Mouse (Mus musculus) embryonic stem cell, embryonic (primary cell): ENCODE data around the gene Otof.

Experiments used
- CTCF ChIA-PET, 4 experiments: fragments of 300-600 bp in 2 of 4; fragments of 350-600 bp in 2 of 4; sonication (Branson Sonifier 250); formaldehyde crosslinking; loops; one replicate each; lab custom pipeline; 2022; ENCODE audit warnings: inconsistent platforms in 2 of 4; lab: Charles Lee
- POLR2A ChIA-PET, 4 experiments: fragments of 300-600 bp in 2 of 4; fragments of 350-600 bp in 2 of 4; sonication (Branson Sonifier 250); formaldehyde crosslinking; loops; one replicate each; lab custom pipeline; 2022; ENCODE audit warnings: antibody characterized with exemption in 4 of 4, inconsistent platforms in 1 of 4; lab: Charles Lee

Gene Otof

DNA sequence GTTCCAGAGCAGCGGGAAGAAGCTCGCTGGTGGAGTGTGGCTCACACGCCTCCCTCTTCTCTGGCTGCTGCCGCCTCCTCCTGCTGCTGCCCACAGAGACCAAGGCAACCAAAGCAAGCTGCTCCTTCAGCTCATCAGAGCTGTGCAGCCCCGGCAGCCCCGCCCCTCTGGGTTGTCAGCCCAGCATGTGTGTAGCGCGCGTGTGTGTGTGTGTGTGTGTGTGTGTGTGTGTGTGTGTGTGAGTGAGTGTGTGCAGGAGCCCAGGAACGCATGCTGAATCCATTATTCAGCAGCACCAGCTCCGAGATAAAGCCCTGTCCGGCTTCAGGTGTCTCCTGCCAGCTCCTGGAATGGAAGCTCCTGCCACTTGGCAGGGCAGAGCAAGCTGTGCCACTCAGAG is at the start of gene Otof:
TSS of gene Otof (minus strand) at position 112 of the 400 bp plus-strand sequence.
- ChIA-PET POLR2A (interaction anchor here in 2 of 4 experiments (0.6 to 1.0 kb wide), 2 partner anchors 20 to 21 kb away, joined by 3 read pairs; no protein-coding TSS in a partner anchor), CTCF (interaction anchor here (0.6 to 2.2 kb wide), 8 partner anchors 12 to 175 kb away, joined by 3 to 7 read pairs (median 3); no protein-coding TSS in a partner anchor)

DNA sequence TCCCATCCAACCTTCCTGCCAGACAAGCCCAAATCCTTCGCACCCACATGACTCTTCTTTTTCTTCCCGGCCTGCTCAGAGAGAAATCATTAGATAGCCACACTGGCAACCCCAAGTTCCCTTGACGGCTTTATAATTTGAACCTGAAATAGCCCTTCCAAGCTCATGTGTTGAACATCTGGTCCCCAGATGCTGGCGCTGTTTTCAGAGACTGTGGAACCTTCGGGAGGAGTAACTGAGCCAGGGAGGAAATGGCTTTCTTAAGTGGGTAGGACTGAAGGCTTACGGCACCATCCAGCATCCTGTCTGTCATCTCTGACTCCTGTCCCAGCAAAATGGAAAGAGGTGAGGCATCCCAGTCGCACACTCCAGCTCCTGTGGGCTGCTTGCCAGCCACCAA is 35.6 kb upstream of the Otof start:
- POLR2A ChIA-PET = interaction anchor here in 1 of 4 experiments (0.7 to 1.1 kb wide), 2 partner anchors 128 to 314 kb away, joined by 3 read pairs; no protein-coding TSS in a partner anchor
- CTCF ChIA-PET = no interaction called here

DNA sequence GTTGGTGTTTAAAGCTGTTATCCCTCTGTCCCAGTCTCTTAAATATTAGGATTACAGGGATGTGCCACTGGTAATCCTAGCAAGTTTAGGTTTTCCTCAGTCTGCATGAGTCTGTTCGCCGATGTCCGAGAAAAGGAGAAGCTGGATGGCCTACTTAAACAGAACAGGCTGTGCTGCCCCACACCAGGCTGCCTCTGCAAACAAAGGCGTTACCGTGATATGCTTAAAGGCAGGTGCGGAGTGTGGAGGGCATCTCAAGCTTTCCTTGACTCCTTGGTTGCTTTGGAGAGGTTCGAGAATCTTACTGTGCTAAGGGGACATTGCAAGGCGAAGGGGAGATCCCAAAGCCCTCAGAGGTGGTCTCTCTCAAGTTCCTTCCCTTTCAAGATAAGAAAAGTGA is 35.1 kb upstream of the Otof start:
- ChIA-PET POLR2A (interaction anchor here in 1 of 4 experiments (0.7 to 1.0 kb wide), 2 partner anchors 116 to 128 kb away, joined by 3 read pairs; no protein-coding TSS in a partner anchor), CTCF (no interaction called here)

DNA sequence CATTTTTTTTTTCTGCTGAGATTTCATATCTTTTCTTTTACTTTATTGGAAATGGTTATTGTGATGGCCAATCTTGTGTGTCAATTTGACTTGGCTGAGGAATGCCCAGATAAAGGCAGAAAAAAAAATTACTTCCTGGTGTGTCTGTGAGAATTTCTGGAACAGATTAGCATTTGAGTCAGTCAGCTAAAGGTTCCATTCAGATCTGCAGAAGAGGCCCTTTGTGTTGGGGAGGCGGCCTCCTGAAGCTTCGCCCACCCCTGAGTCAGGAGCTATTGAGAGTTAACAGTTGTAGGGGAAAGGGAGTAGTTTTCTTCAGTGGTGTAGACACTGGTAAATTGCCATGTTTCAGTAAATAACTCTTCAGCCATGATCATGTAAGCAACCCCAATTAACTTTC is 33.6 kb upstream of the Otof start:
- CTCF ChIA-PET = interaction anchor here (0.5 to 1.4 kb wide), 7 partner anchors 10 to 449 kb away, joined by 3 to 14 read pairs (median 3); no protein-coding TSS in a partner anchor
- POLR2A ChIA-PET = interaction anchor here (0.7 to 1.7 kb wide), 11 partner anchors 10 to 420 kb away, joined by 3 to 8 read pairs (median 3); partner anchors contain the start of gene Slc35f6 (in 1 of the 4)

DNA sequence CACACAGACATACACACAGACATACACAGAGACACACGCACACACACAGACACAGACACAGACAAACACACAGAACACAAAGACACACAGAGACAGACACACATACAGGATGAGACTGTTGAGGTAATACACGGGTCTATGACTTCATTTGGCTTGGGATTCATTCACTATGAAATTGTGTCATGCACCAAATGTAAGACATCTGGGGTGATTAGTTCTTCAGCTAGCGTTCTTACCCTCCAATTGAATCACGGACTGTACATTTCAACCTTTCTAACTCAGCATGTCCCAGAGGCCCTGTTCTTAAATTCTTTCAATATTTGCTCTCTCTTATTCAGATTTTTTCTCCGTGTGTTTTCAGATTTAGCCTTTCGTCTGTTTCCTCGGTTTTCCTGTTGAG is 32.9 kb upstream of the Otof start:
- ChIA-PET CTCF (no interaction called here), POLR2A (interaction anchor here in 3 of 4 experiments (0.8 to 1.7 kb wide), 5 partner anchors 9 to 229 kb away, joined by 3 to 8 read pairs (median 3); no protein-coding TSS in a partner anchor)

DNA sequence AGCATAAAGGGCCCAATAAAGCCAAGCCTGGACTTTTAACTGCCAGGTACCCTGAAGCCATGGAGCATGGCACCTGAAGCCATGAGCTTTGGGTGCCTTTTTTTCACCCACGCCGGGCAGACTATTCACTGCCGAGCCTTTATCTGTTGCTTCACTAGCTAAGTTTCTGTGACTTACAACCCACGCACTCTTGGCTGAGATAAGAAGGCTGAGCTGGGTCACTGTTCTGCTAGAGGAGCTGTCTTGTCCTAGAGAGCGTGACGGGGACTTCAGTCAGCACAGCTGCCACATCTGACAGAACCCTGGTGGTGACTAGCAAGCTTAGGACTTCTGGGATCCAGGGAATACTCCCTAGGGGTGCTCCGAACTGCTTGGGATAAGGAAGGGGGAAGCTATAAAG is 32.0 kb upstream of the Otof start:
- CTCF ChIA-PET = interaction anchor here in 1 of 4 experiments (1.2 to 1.3 kb wide), 2 partner anchors 17 to 143 kb away, joined by 3 to 5 read pairs; no protein-coding TSS in a partner anchor
- POLR2A ChIA-PET = interaction anchor here in 1 of 4 experiments (0.7 kb wide), 1 partner anchor 1560 kb away, joined by 3 read pairs; no protein-coding TSS in a partner anchor

DNA sequence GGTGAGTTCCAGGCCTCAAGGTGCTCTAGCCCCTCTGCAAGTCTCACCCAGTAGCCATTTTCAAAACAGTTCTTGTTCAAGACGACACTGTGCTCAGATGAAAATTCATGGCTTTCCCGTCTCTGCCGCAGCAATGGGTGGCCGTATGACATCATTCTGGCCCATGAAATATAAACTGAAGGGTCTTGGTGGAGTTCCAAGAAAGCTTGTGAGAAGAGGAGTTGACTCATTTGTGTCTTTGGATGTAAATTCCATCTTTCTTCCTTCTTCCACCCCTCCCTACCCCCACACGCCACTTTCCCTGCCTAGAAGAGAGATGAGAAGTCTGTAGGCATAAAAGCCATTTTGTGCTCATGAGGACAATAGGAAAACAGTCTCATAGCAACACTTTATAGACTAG is 29.1 kb upstream of the Otof start:
- ChIA-PET POLR2A (no interaction called here), CTCF (interaction anchor here in 1 of 4 experiments (0.7 kb wide), 1 partner anchor 14 kb away, joined by 3 read pairs; no protein-coding TSS in a partner anchor)

DNA sequence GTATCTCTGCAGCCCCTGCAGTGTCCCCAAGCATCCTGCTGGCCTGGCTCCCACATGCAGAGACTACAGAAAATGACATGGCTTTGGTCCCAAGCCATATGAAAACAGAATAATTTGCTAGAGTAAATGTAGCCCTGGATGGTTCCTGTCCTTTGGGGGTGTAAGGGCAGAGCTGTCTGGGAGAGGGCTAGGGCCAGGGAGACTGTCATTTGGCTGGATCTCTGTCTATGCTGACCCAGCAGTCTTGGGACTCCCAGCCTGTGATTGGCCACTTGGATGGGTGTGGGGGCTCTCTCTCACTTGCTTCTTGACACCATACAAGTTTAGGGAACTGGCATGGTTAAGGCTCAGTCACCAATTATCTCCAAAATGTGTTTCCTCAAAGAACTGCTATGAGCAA is 28.5 kb upstream of the Otof start:
- ChIA-PET POLR2A (no interaction called here), CTCF (interaction anchor here in 1 of 4 experiments (0.5 kb wide), 1 partner anchor 196 kb away, joined by 3 read pairs; no protein-coding TSS in a partner anchor)

DNA sequence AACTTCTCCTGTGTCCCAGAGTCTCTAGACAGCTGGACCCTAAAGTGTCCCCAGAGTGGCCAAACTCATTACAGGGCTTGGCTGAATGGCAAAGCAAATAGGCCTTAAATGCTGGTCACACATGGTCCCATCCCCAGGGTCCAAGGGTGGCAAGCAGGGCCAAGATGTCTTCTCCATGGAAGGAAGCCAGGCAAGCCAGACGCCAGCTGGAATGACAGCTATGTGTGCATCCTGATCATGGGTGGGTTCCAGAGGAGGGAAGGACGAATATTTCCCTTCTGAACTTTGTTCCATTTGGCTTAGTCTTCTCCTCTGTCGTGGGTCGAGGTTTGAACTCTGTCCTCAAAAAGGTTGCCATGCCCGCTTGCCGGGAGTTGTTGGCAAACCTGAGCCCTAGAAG is 23.4 kb upstream of the Otof start:
- POLR2A ChIA-PET = interaction anchor here in 1 of 4 experiments (0.6 to 1.1 kb wide), 2 partner anchors 10 to 138 kb away, joined by 3 read pairs; no protein-coding TSS in a partner anchor
- CTCF ChIA-PET = interaction anchor here in 2 of 4 experiments (0.5 to 1.3 kb wide), 2 partner anchors 10 to 11 kb away, joined by 3 read pairs; no protein-coding TSS in a partner anchor

DNA sequence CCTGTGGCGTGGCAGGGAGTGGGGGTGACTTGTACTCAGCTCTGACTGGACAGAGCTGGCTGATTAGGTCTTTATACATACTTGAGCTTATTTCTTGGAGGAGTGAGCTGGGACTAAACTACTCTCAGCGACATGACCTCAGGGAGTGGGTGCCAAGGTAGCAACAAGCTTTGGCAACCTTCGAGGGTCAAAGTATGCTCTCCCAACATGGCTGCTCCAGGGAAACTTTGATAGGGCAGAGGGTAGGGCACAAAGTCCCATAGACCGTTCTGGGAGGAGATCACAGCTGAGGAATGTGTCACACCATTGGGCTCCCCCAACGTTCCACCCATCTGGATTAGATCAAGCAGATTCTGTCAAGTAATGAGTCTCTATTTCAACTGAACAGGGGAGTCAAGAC is 22.9 kb upstream of the Otof start:
- CTCF ChIA-PET = interaction anchor here in 1 of 4 experiments (1.3 kb wide), 1 partner anchor 11 kb away, joined by 3 read pairs; no protein-coding TSS in a partner anchor
- POLR2A ChIA-PET = no interaction called here

DNA sequence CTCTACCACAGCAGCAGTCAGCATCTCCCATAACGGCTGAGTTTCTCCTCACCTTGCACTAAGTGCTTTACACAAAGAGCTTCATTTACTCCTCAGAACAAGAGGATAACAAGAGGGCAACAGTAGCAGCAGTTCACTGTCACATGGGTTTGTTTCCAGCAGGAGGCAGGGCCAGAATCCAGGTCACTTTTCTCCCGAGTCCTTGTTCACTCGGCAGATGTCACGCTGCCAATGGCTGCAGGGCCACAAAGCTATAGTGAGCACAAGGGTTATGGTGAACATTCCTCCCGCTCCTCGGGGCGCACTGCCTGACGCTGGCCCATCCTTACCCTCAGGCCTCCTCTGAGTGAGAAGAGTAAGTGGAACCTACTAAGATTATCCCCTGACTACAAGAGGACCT is 21.8 kb upstream of the Otof start:
- ChIA-PET CTCF (interaction anchor here in 3 of 4 experiments (0.6 to 1.4 kb wide), 3 partner anchors 92 to 269 kb away, joined by 3 to 6 read pairs (median 6); no protein-coding TSS in a partner anchor), POLR2A (interaction anchor here in 2 of 4 experiments (1.0 to 1.4 kb wide), 2 partner anchors 12 kb away, joined by 4 to 8 read pairs; no protein-coding TSS in a partner anchor)

DNA sequence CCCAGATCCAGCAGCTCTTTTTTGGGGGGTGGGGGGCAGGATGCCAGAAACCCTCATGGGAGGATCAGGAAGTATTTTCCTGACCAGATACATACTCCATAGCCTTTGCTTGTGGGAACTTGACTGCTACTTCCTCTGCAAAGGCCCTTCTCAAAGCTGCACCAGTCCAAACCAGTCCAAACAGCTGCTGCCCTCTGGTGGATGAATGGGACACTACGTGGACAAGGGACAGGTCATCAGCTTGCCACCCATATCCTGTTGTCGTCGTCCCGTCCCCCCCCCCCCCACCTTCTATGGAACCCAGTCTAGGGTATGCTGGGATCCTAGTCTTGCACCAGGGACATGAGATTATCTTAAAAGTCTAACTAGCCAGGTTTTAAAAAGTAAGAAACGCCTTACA is 20.6 kb upstream of the Otof start:
- CTCF ChIA-PET = interaction anchor here (0.5 to 1.5 kb wide), 48 partner anchors 9 to 1906 kb away, joined by 3 to 13 read pairs (median 4); partner anchors contain the start of genes 1700001C02Rik (in 1 of the 4) and Otof (in 1 of the 4)
- POLR2A ChIA-PET = interaction anchor here (0.6 to 1.4 kb wide), 9 partner anchors 11 to 1431 kb away, joined by 3 to 8 read pairs (median 4); partner anchors contain the start of gene Otof (in 2 of the 4)

DNA sequence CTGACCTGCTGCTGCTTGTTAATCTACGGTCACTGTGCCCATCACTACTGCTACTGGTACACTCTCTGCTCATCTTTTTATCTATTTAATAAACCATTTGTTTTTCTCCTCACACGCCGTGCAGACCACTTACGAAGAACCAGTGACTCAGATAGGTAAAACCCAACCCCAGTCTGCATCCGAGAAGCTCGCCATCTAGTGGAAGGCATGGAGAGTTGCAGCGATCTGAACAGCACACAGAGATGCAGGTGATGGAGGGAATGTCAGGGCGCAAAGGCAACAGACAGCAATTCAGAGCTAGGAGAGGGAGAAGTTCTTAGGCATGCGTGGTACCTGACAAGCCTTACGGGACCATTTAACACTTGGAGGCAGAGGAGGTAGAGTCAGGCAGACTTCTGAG is 14.8 kb upstream of the Otof start:
- POLR2A ChIA-PET = interaction anchor here in 2 of 4 experiments (1.0 to 1.4 kb wide), 4 partner anchors 9 to 34 kb away, joined by 3 to 4 read pairs (median 3); no protein-coding TSS in a partner anchor

DNA sequence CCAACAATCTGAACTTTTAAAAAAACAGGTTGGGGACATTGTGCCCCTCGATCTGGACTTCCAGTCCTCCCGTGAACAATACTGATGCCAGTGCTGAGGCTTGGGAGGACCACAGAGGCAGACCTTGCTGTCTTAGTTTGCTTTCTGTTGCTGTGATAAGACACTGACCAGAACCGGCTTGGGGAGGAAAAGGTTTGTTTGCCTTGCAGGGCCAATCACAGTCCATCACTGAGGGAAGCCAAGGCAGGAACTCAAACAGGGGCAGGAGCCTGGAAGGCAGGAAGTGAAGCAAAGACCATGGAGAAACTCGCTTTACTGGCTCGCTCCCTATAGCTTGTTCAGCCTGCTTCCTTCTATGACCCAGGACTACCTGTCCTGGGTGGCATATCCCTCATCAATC is 10.4 kb upstream of the Otof start:
- POLR2A ChIA-PET = interaction anchor here in 2 of 4 experiments (1.1 to 1.5 kb wide), 2 partner anchors 11 to 14 kb away, joined by 4 read pairs; no protein-coding TSS in a partner anchor
- CTCF ChIA-PET = interaction anchor here in 1 of 4 experiments (1.6 kb wide), 1 partner anchor 10 kb away, joined by 3 read pairs; no protein-coding TSS in a partner anchor

More for the DNA sequence above, 14.8 kb upstream of the Otof start:
- CTCF ChIA-PET = interaction anchor here (0.6 to 3.3 kb wide), 36 partner anchors 9 to 993 kb away, joined by 3 to 19 read pairs (median 4); partner anchors contain the start of genes Otof (in 3 of the 4), 1700001C02Rik (in 1 of the 4), Cenpa (in 1 of the 4) and Drc1 (in 1 of the 4)

DNA sequence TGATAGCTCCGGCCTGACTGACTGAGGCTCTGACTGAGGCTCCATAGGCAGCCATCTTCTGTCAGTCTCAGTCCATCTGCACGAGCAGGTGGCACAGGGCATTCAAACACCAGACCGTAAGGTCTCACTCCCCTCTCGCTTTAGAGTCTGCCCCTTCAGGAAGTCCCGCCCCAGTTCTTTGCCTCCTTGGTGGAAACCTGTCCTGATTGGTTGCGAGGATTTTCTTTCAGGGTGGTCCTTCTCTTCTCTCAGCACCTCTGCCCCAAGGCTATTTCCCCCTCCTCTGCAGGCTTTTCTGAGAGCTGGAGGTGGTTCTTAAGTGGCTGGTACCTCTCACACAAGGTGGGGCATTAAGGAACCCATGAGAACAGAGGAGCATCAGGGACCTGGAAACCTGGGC is 8.7 kb upstream of the Otof start:
- CTCF ChIA-PET = interaction anchor here in 3 of 4 experiments (0.8 to 1.5 kb wide), 3 partner anchors 12 to 216 kb away, joined by 3 to 4 read pairs (median 3); no protein-coding TSS in a partner anchor
- POLR2A ChIA-PET = interaction anchor here in 2 of 4 experiments (1.2 to 1.8 kb wide), 4 partner anchors 11 to 188 kb away, joined by 4 to 5 read pairs (median 4); no protein-coding TSS in a partner anchor

DNA sequence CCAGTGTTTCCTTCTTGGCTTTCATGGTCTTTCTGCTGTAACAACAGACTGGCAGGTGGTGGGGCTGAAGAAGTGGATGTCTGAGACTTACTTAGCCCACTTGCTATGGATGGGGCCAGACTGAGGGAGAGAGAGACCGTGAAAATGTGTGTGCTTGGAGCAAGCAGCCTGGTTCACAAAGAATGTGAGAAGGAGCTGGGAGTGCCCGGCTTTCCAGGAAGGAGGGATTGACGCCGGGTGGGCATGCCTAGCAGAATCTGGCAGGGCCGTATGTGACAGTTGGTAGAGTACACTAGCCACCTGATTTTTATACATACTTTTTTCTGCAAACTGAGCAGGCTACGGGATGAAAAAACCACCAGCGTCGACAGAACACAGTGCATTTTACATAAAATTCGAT is 4.6 kb upstream of the Otof start:
- POLR2A ChIA-PET = interaction anchor here in 3 of 4 experiments (0.6 to 1.5 kb wide), 4 partner anchors 10 to 477 kb away, joined by 3 to 5 read pairs (median 4); no protein-coding TSS in a partner anchor
- CTCF ChIA-PET = interaction anchor here in 3 of 4 experiments (0.6 to 2.2 kb wide), 5 partner anchors 10 to 824 kb away, joined by 3 to 7 read pairs (median 4); no protein-coding TSS in a partner anchor

DNA sequence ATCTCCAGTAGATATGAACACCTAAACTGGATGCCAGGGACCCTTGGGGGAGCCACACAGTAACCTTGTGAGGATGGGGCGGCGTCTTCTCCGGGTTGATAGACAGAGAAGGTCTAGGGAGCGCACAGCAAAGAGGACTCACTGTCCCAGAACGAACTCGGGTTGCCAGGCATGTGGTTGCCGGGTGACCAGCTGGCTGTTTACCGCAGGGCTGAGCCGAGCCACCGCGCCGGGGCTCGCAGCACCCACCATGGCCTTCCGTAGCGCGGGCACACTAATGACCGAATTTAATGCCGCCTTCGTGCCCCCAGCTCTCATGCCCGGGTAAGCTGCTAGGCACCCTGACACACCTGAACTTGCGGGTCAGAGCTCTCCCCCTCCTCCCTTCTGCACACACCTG is 4.1 kb upstream of the Otof start, which contains the start of gene 1700001C02Rik:
TSS of gene 1700001C02Rik (plus strand) at position 187 of the 400 bp plus-strand sequence.
- ChIA-PET CTCF (interaction anchor here in 3 of 4 experiments (0.5 to 2.2 kb wide), 5 partner anchors 11 to 825 kb away, joined by 3 to 7 read pairs (median 4); no protein-coding TSS in a partner anchor), POLR2A (no interaction called here)

DNA sequence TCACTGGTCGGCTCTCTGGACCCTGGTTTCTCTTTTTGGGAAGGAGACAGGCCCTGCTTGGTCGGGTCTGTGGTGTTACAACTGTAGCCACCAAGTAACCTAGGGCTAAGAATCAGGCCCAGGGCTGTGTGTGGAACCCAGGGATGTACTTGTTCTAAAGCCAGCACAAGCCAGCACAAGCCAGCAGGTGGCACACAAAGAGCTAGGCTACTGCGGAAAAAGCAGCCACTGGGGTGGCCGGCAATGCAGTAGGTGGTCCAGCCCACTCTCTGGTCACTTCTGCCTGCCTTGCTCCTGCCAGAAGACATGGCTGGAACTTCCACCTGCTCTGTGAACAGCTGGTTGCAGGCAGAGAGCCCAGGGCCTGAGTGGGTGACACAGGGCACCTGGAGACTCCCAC is 1.6 kb downstream of the Otof start:
- CTCF ChIA-PET = interaction anchor here (0.5 to 4.4 kb wide), 8 partner anchors 15 to 740 kb away, joined by 3 to 19 read pairs (median 4); no protein-coding TSS in a partner anchor
- POLR2A ChIA-PET = interaction anchor here in 2 of 4 experiments (1.7 to 1.9 kb wide), 2 partner anchors 10 to 20 kb away, joined by 3 to 5 read pairs; no protein-coding TSS in a partner anchor
